Mouse (Mus musculus) limb, embryonic 11.5 days (tissue): ENCODE results near the gene Pcyt1a. TPM values are rescaled to one million over a fixed set of nuclear protein-coding genes. Genes with fewer than 3 reads are reported as not detected.

Experiments
- ATAC-seq: fragments of 200-750 bp; cut with Nextera tagmentation; 2 replicates; pipeline ENCODE4 v1.8.0; 2017; ENCODE audit warnings: low read depth; ENCODE audit not compliant: insufficient number of reproducible peaks, low FRiP score, low TSS enrichment
- DNase-seq: peaks from one replicate; pipeline ENCODE4 v3.0.0-alpha.2; 2015; ENCODE audit warnings: low spot score
- H3K27ac ChIP-seq: fragments of 300-500 bp; sonication (generic); replicated peaks from 2 replicates; pipeline ENCODE4 v1.5.1; 2014; ENCODE audit warnings: low read depth, mild to moderate bottlenecking, low read length
- H3K27me3 ChIP-seq: fragments of 300-500 bp; sonication (generic); 2 replicates; pipeline ENCODE4 v1.6.1; 2014; ENCODE audit warnings: mild to moderate bottlenecking, low read length, mixed read lengths; ENCODE audit not compliant: control insufficient read depth, insufficient read depth
- H3K36me3 ChIP-seq: fragments of 300-500 bp; sonication (generic); 2 replicates; pipeline ENCODE4 v1.6.1; 2014; ENCODE audit warnings: mild to moderate bottlenecking, low read length, moderate library complexity, mixed read lengths; ENCODE audit not compliant: control insufficient read depth, insufficient read depth
- H3K4me1 ChIP-seq: fragments of 300-500 bp; sonication (generic); 2 replicates; pipeline ENCODE4 v1.6.1; 2014; ENCODE audit warnings: low read length, mixed read lengths; ENCODE audit not compliant: control insufficient read depth, insufficient read depth
- H3K4me2 ChIP-seq: fragments of 300-500 bp; sonication (generic); 2 replicates; pipeline ENCODE4 v1.6.1; 2014; ENCODE audit warnings: low read depth, mild to moderate bottlenecking, moderate library complexity; ENCODE audit not compliant: severe bottlenecking
- H3K4me3 ChIP-seq: fragments of 300-500 bp; sonication (generic); 2 replicates; pipeline ENCODE4 v1.5.1; 2014; ENCODE audit warnings: low read depth, low read length
- H3K9ac ChIP-seq: fragments of 300-500 bp; sonication (generic); 2 replicates; pipeline ENCODE4 v1.6.1; 2014; ENCODE audit warnings: mild to moderate bottlenecking, low read length
- H3K9me3 ChIP-seq: fragments of 300-500 bp; sonication (generic); 2 replicates; pipeline ENCODE4 v1.6.1; 2016; ENCODE audit warnings: low read length; ENCODE audit not compliant: control insufficient read depth
- WGBS: fragments of 180-500 bp; shearing (Covaris S2); extraction: QIAGEN DNeasy Blood & Tissue Kit; methylation state at CpG from one replicate; pipeline ENCODE4 v1.1.7; 2014; 5-methylcytosine and 5-hydroxymethylcytosine counted together
- polyA plus RNA-seq: library from polyadenylated mRNA; unstranded; fragments of >200 nt; fragmentation: Nextera tagmentation; extraction: Ambion mirVana; gene quantifications from 2 replicates; pipeline ENCODE4 v1.2.1, GENCODE M21; 2014

Pcyt1a gene
- polyA plus RNA-seq, 1 experiment from 2014 or later, result 37.0 TPM

DNA sequence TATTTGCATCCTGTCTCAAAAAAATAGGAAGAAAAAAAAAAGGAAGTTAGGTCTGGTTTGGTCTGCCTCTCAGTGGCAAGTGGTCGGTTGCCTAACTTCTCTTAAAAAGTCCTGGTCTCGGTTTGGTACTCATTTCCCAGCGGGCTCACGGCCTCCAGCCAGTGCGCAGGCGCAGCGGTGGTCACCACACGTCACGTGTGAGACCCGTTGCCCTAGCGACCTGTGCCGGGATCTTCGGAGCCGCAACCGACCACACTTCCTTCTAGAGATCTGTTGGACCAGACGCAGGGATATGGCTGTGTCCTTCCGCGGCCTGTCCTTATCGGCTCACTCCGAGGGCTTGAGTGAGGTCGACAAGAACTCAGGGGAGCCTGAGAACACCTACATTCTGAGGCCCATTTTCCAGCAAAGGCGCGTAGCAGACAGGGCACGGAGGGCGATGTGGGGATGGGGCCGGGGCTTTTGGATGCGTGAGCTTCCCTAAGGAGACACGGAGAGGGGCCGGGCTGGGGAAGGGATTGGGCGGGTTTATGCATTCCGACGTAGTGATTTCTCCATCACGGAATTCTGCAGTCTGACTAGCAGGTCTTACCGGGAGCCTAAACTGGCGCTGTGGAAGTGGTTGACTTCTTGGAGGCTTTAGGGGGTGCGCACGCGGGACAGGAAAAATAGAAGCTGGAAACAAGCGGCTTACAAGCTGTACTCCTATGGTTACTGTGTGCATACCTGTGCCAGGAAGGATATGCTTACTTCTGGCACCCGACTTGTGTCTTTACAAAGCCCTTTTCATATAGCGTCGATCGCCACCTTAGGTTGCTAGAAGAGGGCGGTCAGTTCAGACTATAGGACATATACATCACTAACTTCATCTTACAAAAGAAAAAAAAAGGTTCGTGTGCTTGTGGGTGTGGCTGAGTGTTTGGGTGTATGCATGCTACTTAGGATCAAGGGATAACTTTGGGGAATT lies 10.9 kb upstream of the Pcyt1a start, which contains the start of gene Tctex1d2:
Gene Tctex1d2, plus strand, starts transcription at position 186 of the 967 bp plus-strand sequence.
- Histone ChIP-seq H3K4me3 (peak within 1 kb of the TSS; percentile 58), H3K27ac (peak within 1 kb of the TSS; percentile 85), H3K27me3 (no peaks in the 10 kb centered on the region), H3K36me3 (no peaks in the 10 kb centered on the region), H3K9me3 (no peaks in the 10 kb centered on the region), H3K4me2 (peak within 1 kb of the TSS; percentile 75), H3K9ac (peak within 1 kb of the TSS; percentile 74), H3K4me1 (no peaks in the 10 kb centered on the region)
- peak; percentile 94 for ATAC-seq
- DNase-seq, result peak; percentile 95
- 1% methylated on average over 45 of the region's 45 CpGs for WGBS

DNA sequence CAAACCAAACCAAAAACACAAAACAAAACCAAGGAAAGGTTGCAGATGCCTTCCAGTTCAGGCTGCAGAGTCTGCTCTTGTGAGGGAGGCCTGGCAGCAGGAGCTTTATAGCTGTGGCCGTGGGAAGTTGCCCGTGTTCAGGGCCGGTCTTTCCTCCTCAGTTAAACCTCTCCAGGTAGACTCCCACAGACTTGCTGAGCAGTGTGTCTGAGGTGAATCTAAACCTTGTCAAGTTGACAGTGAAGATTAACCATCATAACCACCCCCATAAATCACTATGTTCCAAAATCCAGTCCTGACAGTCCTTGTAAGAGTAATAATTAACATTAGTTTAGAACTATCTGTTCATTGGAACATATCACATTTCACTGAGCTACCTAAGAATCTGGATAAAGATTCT lies 3.2 kb upstream of the Pcyt1a start:
- H3K4me2 ChIP-seq, result no peak overlapping the region
- no peaks in the 10 kb centered on the region for H3K9me3 ChIP-seq
- H3K4me1 ChIP-seq, result 0 out of 2 replicates have a peak, but pooled peaks cover 3% of the 10 kb centered on the region
- no peak overlapping the region for H3K9ac ChIP-seq
- no peak overlapping the region for H3K4me3 ChIP-seq
- no peaks in the 10 kb centered on the region for H3K27me3 ChIP-seq
- DNase-seq (no peak), ATAC-seq (no peak)
- H3K36me3 ChIP-seq, result no peaks in the 10 kb centered on the region
- H3K27ac ChIP-seq, result no peak overlapping the region
- 84% methylated on average over 3 of the region's 3 CpGs for WGBS

DNA sequence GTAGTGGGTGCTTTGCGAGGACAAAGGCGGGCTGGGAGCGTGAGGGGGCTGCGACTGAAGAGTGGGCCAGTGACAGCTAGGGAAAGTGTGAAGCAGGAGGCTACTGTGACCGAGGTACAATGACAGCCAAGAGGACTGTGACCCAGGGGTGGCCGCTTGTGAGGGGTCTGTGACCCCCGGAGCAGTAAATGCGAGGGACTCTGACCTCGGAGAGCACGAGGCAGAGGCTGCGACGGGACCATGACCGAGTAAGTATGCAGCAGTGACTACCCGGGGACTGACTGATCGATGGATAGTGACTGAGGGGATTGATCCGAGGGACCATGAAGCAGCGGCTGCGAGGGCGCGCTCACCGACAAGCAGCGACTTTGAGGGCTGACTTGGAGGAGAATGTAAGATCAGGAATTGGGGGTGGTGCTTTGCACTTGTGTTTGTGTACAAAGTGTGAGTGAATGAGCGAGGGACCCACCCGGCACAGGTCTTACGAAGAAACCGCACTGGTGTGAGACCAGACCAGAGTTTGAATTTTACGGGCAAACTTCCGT lies 398 bp downstream of the Pcyt1a start:
- Histone ChIP-seq H3K27ac (no peak overlapping the region; the same call in 1 of the 2 replicates), H3K9me3 (no peaks in the 10 kb centered on the region), H3K4me1 (0 out of 2 replicates have a peak, but pooled peaks cover 3% of the 10 kb centered on the region), H3K4me2 (peak overlapping the region; percentile 95), H3K9ac (peak overlapping the region; percentile 74), H3K27me3 (no peaks in the 10 kb centered on the region), H3K36me3 (no peaks in the 10 kb centered on the region), H3K4me3 (peak overlapping the region; percentile 72)
- DNase-seq (no peak), ATAC-seq (peak; percentile 75)
- 2% methylated on average over 28 of the region's 28 CpGs for WGBS

DNA sequence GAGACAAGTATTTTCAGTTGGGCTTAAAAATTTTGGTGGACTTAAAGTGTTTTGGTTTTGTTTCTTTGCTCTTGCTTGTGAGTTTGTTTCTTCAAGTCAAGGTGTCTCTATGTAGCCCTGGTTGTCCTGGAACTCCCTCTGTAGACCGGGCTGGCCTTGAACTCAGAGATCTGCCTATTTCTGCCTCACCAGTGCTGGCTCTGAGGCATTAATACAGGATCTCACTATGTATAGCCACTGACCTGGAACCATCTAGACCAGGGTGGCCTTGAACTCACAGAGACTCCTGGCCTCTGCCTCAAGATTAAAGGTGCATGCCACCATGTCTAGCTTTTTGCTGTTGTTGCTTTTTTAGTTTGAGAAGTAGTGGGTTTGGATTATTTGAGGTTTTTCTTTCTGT lies 1.2 kb downstream of the Pcyt1a start:
- Histone ChIP-seq H3K27me3 (no peaks in the 10 kb centered on the region), H3K9me3 (no peaks in the 10 kb centered on the region), H3K4me2 (peak overlapping the region; percentile 95; the same call in 1 of the 2 replicates), H3K4me1 (0 out of 2 replicates have a peak, but pooled peaks cover 3% of the 10 kb centered on the region), H3K4me3 (no peak overlapping the region), H3K9ac (0 out of 2 replicates have a peak overlapping the region, but pooled peaks have one; percentile 74), H3K27ac (no peak overlapping the region), H3K36me3 (no peaks in the 10 kb centered on the region)
- DNase-seq (no peak), ATAC-seq (no peak)
- 93% methylated on average over 1 of the region's 1 CpGs for WGBS

DNA sequence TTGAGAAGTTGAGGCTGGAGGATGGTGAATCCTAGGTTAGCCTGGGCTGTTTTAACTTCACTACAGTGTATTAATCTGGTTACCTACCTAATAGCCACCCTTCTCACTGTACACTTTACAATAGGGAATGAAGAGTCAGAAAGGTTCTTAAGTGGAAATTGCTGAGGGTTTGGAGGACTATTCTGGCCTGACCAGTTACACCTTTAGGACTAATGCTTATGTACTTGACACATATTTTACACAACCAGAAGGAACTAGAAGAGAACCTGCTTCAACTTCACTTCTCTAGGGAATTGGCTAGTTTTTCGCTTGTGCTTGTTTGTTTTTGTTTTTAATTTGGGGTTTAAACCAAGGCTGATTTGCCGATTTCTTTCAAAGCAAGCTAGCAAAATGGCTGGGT lies 2.4 kb downstream of the Pcyt1a start:
- Histone ChIP-seq H3K9me3 (no peaks in the 10 kb centered on the region), H3K4me2 (no peak overlapping the region), H3K27ac (no peak overlapping the region), H3K9ac (no peak overlapping the region), H3K27me3 (no peaks in the 10 kb centered on the region), H3K4me3 (no peak overlapping the region), H3K4me1 (0 out of 2 replicates have a peak, but pooled peaks cover 3% of the 10 kb centered on the region), H3K36me3 (no peaks in the 10 kb centered on the region)
- WGBS, result 84% methylated on average over 2 of the region's 2 CpGs
- ATAC-seq (no peak), DNase-seq (no peak)

DNA sequence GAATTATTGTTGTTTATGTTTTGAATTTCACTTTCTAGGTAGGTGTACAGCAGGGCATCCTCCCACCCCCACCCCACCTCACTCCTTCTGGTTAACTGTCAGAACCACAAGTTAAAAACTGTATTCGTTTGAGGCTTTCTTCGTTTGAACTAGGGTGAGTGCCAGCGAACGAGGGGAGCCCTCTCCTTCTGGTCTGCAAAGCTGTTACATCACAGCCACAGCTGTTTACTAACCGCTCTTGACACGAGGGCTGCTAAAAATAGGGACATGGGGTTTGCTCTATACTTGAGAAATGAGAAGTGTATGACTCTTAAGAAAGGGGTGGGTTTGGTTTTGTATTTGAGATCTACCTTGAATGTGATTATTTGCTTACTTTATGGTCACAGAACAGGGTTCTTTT lies 3.3 kb downstream of the Pcyt1a start:
- no peaks in the 10 kb centered on the region for H3K36me3 ChIP-seq
- H3K27ac ChIP-seq, result no peak overlapping the region
- no peak for DNase-seq

GRCm38 (mm10) chr16:32434691-32435090 lies 4.0 kb downstream of the Pcyt1a start:
- H3K9me3 ChIP-seq, result no peaks in the 10 kb centered on the region
- no peak overlapping the region for H3K9ac ChIP-seq
- no peak overlapping the region for H3K4me2 ChIP-seq
- ATAC-seq (no peak), DNase-seq (no peak)
- H3K27me3 ChIP-seq, result no peaks in the 10 kb centered on the region
- H3K4me3 ChIP-seq, result no peak overlapping the region
- no peaks in the 10 kb centered on the region for H3K36me3 ChIP-seq
- H3K4me1 ChIP-seq, result 0 out of 2 replicates have a peak, but pooled peaks cover 3% of the 10 kb centered on the region
- H3K27ac ChIP-seq, result no peak overlapping the region

More for the DNA sequence above, 3.3 kb downstream of the Pcyt1a start:
- H3K9me3 ChIP-seq, result no peaks in the 10 kb centered on the region
- WGBS, result 66% methylated on average over 6 of the region's 6 CpGs
- 0 out of 2 replicates have a peak, but pooled peaks cover 3% of the 10 kb centered on the region for H3K4me1 ChIP-seq
- no peak overlapping the region for H3K9ac ChIP-seq
- H3K4me2 ChIP-seq, result no peak overlapping the region
- H3K4me3 ChIP-seq, result no peak overlapping the region
- no peaks in the 10 kb centered on the region for H3K27me3 ChIP-seq
- no peak for ATAC-seq

GRCm38 (mm10) chr16:32436657-32437056 lies 5.9 kb downstream of the Pcyt1a start:
- ATAC-seq, result no peak
- WGBS, result 51% methylated on average over 1 of the region's 1 CpGs
- no peaks in the 10 kb centered on the region for H3K9me3 ChIP-seq
- H3K36me3 ChIP-seq, result no peaks in the 10 kb centered on the region
- no peak overlapping the region for H3K4me2 ChIP-seq
- H3K27me3 ChIP-seq, result no peaks in the 10 kb centered on the region
- no peaks in the 10 kb centered on the region for H3K4me1 ChIP-seq
- no peak overlapping the region for H3K27ac ChIP-seq
- no peak overlapping the region for H3K9ac ChIP-seq
- H3K4me3 ChIP-seq, result no peak overlapping the region
- no peak for DNase-seq
